Mouse (Mus musculus) G1E (cell line): ENCODE measurements around the gene Nploc4.

ENCODE experiments used
- CTCF ChIP-seq: IDR thresholded peaks from 2 replicates; pipeline ENCODE4 v1.5.1; 2012; ENCODE audit warnings: low read depth, low read length, inconsistent platforms, mixed read lengths
- GATA1 ChIP-seq: IDR thresholded peaks from 2 replicates; pipeline ENCODE4 v1.6.1; 2012; ENCODE audit warnings: borderline replicate concordance, low read length, inconsistent platforms, mixed read lengths
- POLR2AphosphoS5 ChIP-seq: IDR thresholded peaks from 2 replicates; pipeline ENCODE4 v1.6.1; 2012; ENCODE audit warnings: low read depth, low read length, inconsistent platforms; ENCODE audit not compliant: insufficient replicate concordance
- TAL1 ChIP-seq: conservative IDR thresholded peaks from 2 replicates; pipeline ENCODE4 v1.6.1; 2012; ENCODE audit warnings: low read depth, low read length, inconsistent platforms, mixed read lengths

DNA sequence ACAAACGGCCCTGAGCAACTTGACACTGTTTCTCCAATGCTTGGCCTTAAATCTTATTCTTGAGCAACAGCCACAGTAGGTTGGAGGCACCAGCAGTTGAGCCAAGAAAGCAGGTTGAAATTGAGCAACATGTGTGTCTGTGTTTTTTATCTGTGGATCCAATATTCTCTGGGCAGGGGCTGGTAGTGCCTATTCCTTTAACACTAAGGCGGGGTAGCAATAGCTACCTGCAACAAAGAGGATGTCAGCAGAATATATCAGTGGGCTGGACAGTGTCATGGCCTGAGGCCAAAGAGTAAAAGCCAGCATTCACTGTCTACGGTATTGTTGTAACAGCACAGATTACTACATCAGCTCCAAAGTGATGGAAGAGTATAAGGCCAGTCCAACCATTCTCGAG, 41.8 kb downstream of the Nploc4 start:
- no peak for TF ChIP-seq CTCF
- no peak for TF ChIP-seq TAL1
- no peak for TF ChIP-seq GATA1
- TF ChIP-seq POLR2AphosphoS5, result no peak
